Mouse (Mus musculus): Measurements from ENCODE around the gene Rab14. TPM values are rescaled to one million over a fixed set of nuclear protein-coding genes. Genes with fewer than 3 reads are reported as not detected.

Rab14 gene
- 100 to 1,000 TPM; 210 to 214 TPM for total RNA-seq (2023)

GRCm38 (mm10) chr2:35200898-35201668, at the start of gene Rab14:
Rab14 (minus strand) TSS chr2:35201120.

Other genes starting within 250 kb of the Rab14 start
- gene Traf1, start 239.3 kb downstream of the Rab14 start, total RNA-seq (2023): 10 to 100 TPM; 53.2 to 69.2 TPM
- gene Hc, start 139.7 kb downstream of the Rab14 start, total RNA-seq (2023): not detected
- 1 to 10 TPM in 1 of 2 experiments, under 1 TPM in 1; 0.84 to 1.1 TPM for gene AI182371, start 99.6 kb downstream of the Rab14 start, total RNA-seq (2023)
- 100 to 1,000 TPM; 148 to 153 TPM for gene Cntrl, start 91.6 kb downstream of the Rab14 start, total RNA-seq (2023)
- 10 to 100 TPM; 79.0 to 91.3 TPM for gene Gsn, start 55.3 kb upstream of the Rab14 start, total RNA-seq (2023)
- gene Stom, start 135.9 kb upstream of the Rab14 start, total RNA-seq (2023): 1 to 10 TPM; 6.6 to 6.8 TPM
- not detected for gene 4930568D16Rik, start 166.6 kb upstream of the Rab14 start, total RNA-seq (2023)
- gene 4930402F06Rik, start 196.1 kb upstream of the Rab14 start, total RNA-seq (2023): not detected